Mouse (Mus musculus) kidney, adult 2 months (tissue): ENCODE results near the gene Nr4a2.

Experiments
- CTCF ChIP-seq: fragments of 200-500 bp; conservative IDR thresholded peaks from 2 replicates; pipeline ENCODE4 v1.5.1; 2011; ENCODE audit warnings: low read depth, mild to moderate bottlenecking, control low read depth, low read length, moderate library complexity, mixed read lengths; ENCODE audit not compliant: insufficient read depth, insufficient read length
- POLR2A ChIP-seq: fragments of 200-500 bp; IDR thresholded peaks from one replicate; pipeline ENCODE4 v1.6.1; 2011; ENCODE audit warnings: low read depth, low read length, control low read depth

GRCm38 (mm10) chr2:57108349-57108930 lies 15.4 kb downstream of the Nr4a2 start:
- TF ChIP-seq CTCF (no peak), POLR2A (no peak)
